15 mouse cellular contexts compared by ENCODE assay signal in the genomic region with DNA sequence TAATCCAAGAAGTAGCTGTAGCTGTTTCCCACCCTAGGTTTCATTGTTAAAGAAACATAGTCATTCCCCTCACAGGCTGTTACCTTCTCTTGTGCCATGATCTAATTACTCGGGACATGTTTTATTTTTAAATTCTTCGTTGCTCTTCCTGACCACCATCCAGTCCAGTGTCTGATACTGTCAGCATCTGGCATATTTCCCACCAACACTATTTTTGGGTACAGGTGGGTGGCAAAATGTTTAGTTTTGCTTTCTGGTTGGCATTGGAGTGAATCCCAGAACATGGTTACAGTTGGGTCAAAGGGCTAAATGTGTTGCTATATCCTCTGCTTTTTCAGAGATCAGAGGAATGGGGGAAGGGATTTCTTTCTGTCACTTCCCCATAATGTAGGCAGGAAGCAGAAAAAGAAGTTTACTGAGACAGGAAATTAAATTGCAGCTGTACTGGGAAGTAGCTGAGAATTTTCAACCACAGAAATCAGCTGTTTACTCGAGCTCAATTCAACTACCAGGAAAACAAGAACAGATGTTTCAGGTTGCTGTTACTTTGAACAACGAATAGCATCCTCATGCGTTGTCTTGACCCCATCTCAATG. TPM values are rescaled to one million over a fixed set of nuclear protein-coding genes. Genes with fewer than 3 reads are reported as not detected.
"Had no signal": no experiment of that assay in that cellular context is flagged by ENCODE, and none has a peak within 500 bp of the region (broad histone marks: within the 10 kb centered on the region; RNA-seq: fewer than 3 reads in every experiment).

No protein-coding gene starts in this region.

- H3K4me2 ChIP-seq: limb, embryonic 15.5 days; liver, embryonic 15.5 days; neural tube, embryonic 15.5 days; stomach, embryonic 15.5 days had no signal

- H3K4me1 ChIP-seq: liver, embryonic 15.5 days; stomach, embryonic 15.5 days had no signal

- H3K27ac ChIP-seq: limb, embryonic 15.5 days; liver, embryonic 15.5 days; midbrain, embryonic 10.5 days; neural tube, embryonic 15.5 days; stomach, embryonic 15.5 days had no signal

- H3K4me3 ChIP-seq: limb, embryonic 15.5 days; liver, embryonic 15.5 days; midbrain, embryonic 10.5 days; myocyte; neural tube, embryonic 15.5 days; stomach, embryonic 15.5 days had no signal

- DNase-seq: kidney, adult 8-10 months; kidney, postnatal 25 days; layer of hippocampus, postnatal 36 days; midbrain, embryonic 14.5 days; right cerebral cortex, adult 18-20 months; right cerebral cortex, postnatal 25 days; thymus, adult 2 months; thymus, postnatal 4 days had no signal

- H3K36me3 ChIP-seq: limb, embryonic 15.5 days; liver, embryonic 15.5 days; midbrain, embryonic 10.5 days; neural tube, embryonic 15.5 days; stomach, embryonic 15.5 days had no signal

- ATAC-seq: intestine, postnatal 0 days had no signal

- H3K27me3 ChIP-seq: limb, embryonic 15.5 days; liver, embryonic 15.5 days; neural tube, embryonic 15.5 days; stomach, embryonic 15.5 days had no signal

- H3K9ac ChIP-seq: limb, embryonic 15.5 days; liver, embryonic 15.5 days; neural tube, embryonic 15.5 days; stomach, embryonic 15.5 days had no signal

- H3K9me3 ChIP-seq: limb, embryonic 15.5 days; liver, embryonic 15.5 days; midbrain, embryonic 10.5 days; neural tube, embryonic 15.5 days; stomach, embryonic 15.5 days had no signal

RNA-seq across cellular contexts. Expression of a gene that starts 4.8 kb away (rescaled TPM):
- polyA plus RNA-seq: midbrain, embryonic 14.5 days; myocyte had no signal
